Mouse (Mus musculus) MEL (cell line): ENCODE results near the gene Calml3.

Source experiments
- CTCF ChIP-seq, 3 experiments: IDR thresholded peaks in 2 of 3; conservative IDR thresholded peaks in 1 of 3; 2 replicates each; pipeline ENCODE4 v1.5.1; 2011 to 2012; ENCODE audit warnings: low read length in 3 of 3, low read depth in 2 of 3, mild to moderate bottlenecking in 2 of 3, improper control_type of control experiment in 1 of 3, inconsistent platforms in 1 of 3, mixed read lengths in 1 of 3, moderate library complexity in 1 of 3; ENCODE audit not compliant: control insufficient read depth in 1 of 3, insufficient read depth in 1 of 3, poor library complexity in 1 of 3, severe bottlenecking in 1 of 3
- E2F4 ChIP-seq: IDR thresholded peaks from 2 replicates; pipeline ENCODE4 v1.6.1; 2011; ENCODE audit warnings: low read depth, low read length, improper control_type of control experiment, borderline replicate concordance
- EP300 ChIP-seq, 2 experiments: IDR thresholded peaks; 2 replicates each; pipeline ENCODE4 v1.6.1; 2011; ENCODE audit warnings: improper control_type of control experiment in 2 of 2, low read length in 2 of 2, low read depth in 1 of 2, mild to moderate bottlenecking in 1 of 2
- MXI1 ChIP-seq: IDR thresholded peaks from 2 replicates; pipeline ENCODE4 v1.6.1; 2011; ENCODE audit warnings: mild to moderate bottlenecking, low read depth, low read length, improper control_type of control experiment
- NELFE ChIP-seq: IDR thresholded peaks from 2 replicates; pipeline ENCODE4 v1.6.1; 2011; ENCODE audit warnings: low read depth, low read length, improper control_type of control experiment
- NRF1 ChIP-seq: IDR thresholded peaks from 2 replicates; pipeline ENCODE4 v1.6.1; 2014; ENCODE audit warnings: low read depth, mild to moderate bottlenecking, inconsistent platforms, low read length, improper control_type of control experiment, moderate library complexity; ENCODE audit not compliant: poor library complexity, insufficient read depth, severe bottlenecking
- POLR2A ChIP-seq, 2 experiments: IDR thresholded peaks; 2 replicates each; pipeline ENCODE4 v1.6.1; 2011 to 2012; ENCODE audit warnings: low read length in 2 of 2, mild to moderate bottlenecking in 2 of 2, control low read depth in 1 of 2, improper control_type of control experiment in 1 of 2, low read depth in 1 of 2, moderate library complexity in 1 of 2; ENCODE audit not compliant: control insufficient read depth in 1 of 2, insufficient read depth in 1 of 2, poor library complexity in 1 of 2
- TBP ChIP-seq: IDR thresholded peaks from 2 replicates; pipeline ENCODE4 v1.8.0; 2011; ENCODE audit warnings: low read depth, low read length, improper control_type of control experiment
- USF2 ChIP-seq, 2 experiments: IDR thresholded peaks; 2 replicates each; pipeline ENCODE4 v1.6.1; 2011 to 2012; ENCODE audit warnings: improper control_type of control experiment in 2 of 2, low read length in 2 of 2, borderline replicate concordance in 1 of 2, inconsistent platforms in 1 of 2, low read depth in 1 of 2, mild to moderate bottlenecking in 1 of 2; ENCODE audit not compliant: insufficient read depth in 1 of 2

DNA sequence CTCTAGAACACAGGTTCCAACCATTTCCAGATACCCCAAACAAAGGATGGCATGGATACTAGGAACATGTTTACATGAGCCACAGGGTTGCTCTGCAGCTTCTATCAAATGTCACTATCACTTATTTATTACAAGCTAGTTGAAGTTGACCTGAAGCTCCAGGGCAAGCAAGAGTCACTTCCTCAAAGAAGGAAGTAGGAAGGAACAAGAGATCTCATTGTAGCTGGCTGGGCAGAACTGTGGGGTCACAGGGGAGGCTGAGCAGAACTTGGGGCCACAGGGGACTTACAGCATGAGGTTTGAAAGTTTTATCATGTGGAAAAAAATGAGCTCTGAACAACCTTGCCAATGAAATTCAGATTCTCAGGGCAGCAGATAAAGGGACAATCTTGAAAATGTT is 21.6 kb upstream of the Calml3 start:
- TF ChIP-seq EP300 (IDR thresholded peaks at IDR 0.05; ENCODE audit: low read depth in 1 of 2, low read length in 2 of 2) (no peak), MXI1 (no peak), NRF1 (no peak), POLR2A (IDR thresholded peaks at IDR 0.05; ENCODE audit: control insufficient read depth in 1 of 2, insufficient read depth in 1 of 2, low read depth in 1 of 2, low read length in 2 of 2, poor library complexity in 1 of 2) (no peak), TBP (no peak), USF2 (IDR thresholded peaks at IDR 0.05; ENCODE audit: borderline replicate concordance in 1 of 2, insufficient read depth in 1 of 2, low read depth in 1 of 2, low read length in 2 of 2) (no peak), CTCF (IDR thresholded peaks at IDR 0.05 in 2 of 3, conservative IDR thresholded peaks at IDR 0.05 in 1 of 3; ENCODE audit: control insufficient read depth in 1 of 3, insufficient read depth in 1 of 3, low read depth in 2 of 3, low read length in 3 of 3, poor library complexity in 1 of 3, severe bottlenecking in 1 of 3) (no peak), E2F4 (no peak), NELFE (no peak)
